Mouse (Mus musculus) forebrain, embryonic 10.5 days (tissue): ENCODE results near the gene Slc22a20. TPM values are rescaled to one million over a fixed set of nuclear protein-coding genes. Genes with fewer than 3 reads are reported as not detected.
A peak's percentile ranks its signal among the peaks of the same experiment; 100 is the strongest.

Source experiments
- DNase-seq: peaks from one replicate; pipeline ENCODE4 v3.0.0-alpha.2; 2017; ENCODE audit warnings: low spot score; ENCODE audit errors: extremely low spot score
- H3K27ac ChIP-seq: fragments of 300-500 bp; sonication (generic); 2 replicates; pipeline ENCODE4 v1.5.1; 2016; ENCODE audit warnings: mild to moderate bottlenecking
- H3K27me3 ChIP-seq: fragments of 300-500 bp; sonication (generic); 2 replicates; pipeline ENCODE4 v1.6.1; 2016; ENCODE audit warnings: mild to moderate bottlenecking; ENCODE audit not compliant: poor library complexity, severe bottlenecking
- H3K36me3 ChIP-seq: fragments of 300-500 bp; sonication (generic); replicated peaks from 2 replicates; pipeline ENCODE4 v1.6.1; 2016; ENCODE audit warnings: mild to moderate bottlenecking, moderate library complexity
- H3K4me1 ChIP-seq: fragments of 300-500 bp; sonication (generic); 2 replicates; pipeline ENCODE4 v1.6.1; 2016
- H3K4me3 ChIP-seq: fragments of 300-500 bp; sonication (generic); 2 replicates; pipeline ENCODE4 v1.5.1; 2016; ENCODE audit warnings: mild to moderate bottlenecking, moderate library complexity
- H3K9me3 ChIP-seq: fragments of 300-500 bp; sonication (generic); 2 replicates; pipeline ENCODE4 v1.6.1; 2016; ENCODE audit warnings: mild to moderate bottlenecking, moderate library complexity
- WGBS: fragments of 180-500 bp; shearing (Covaris S2); methylation state at CpG from one replicate; pipeline ENCODE4 v1.1.7; 2016; 5-methylcytosine and 5-hydroxymethylcytosine counted together
- polyA plus RNA-seq: library from polyadenylated mRNA; unstranded; fragments of >200 nt; fragmentation: Nextera tagmentation; extraction: Ambion mirVana; gene quantifications from 2 replicates; pipeline ENCODE4 v1.2.1, GENCODE M21; 2016

Slc22a20 gene
- polyA plus RNA-seq, 1 experiment from 2014 or later: not detected

DNA sequence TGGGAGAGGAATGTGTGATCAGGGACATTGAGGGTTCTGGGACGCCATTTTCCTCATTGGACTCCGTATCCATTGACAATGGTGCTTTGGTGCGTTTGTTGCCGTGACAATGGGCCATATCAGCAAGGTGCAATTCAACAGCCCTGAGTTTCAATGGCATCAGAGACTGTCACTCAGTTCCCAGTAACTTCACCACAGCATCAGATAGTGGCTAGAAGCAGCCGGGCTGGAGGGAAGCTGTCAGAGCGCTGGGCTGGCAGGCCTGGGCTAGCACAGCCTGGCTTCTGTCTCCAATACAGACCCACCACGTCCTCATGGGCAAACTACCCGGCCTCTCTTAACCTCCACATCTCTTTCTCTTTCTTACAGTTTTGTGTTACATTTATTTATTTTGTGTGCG is 5.5 kb downstream of the Slc22a20 start:
- H3K27me3 ChIP-seq: no peaks in the 10 kb centered on the region
- no peaks in the 10 kb centered on the region for H3K4me1 ChIP-seq
- no peak overlapping the region for H3K4me3 ChIP-seq
- no peaks in the 10 kb centered on the region for H3K36me3 ChIP-seq
- H3K9me3 ChIP-seq: no peaks in the 10 kb centered on the region
- no peak for DNase-seq
- H3K27ac ChIP-seq: no peak overlapping the region
- 87% methylated on average over 9 of the region's 9 CpGs for WGBS

DNA sequence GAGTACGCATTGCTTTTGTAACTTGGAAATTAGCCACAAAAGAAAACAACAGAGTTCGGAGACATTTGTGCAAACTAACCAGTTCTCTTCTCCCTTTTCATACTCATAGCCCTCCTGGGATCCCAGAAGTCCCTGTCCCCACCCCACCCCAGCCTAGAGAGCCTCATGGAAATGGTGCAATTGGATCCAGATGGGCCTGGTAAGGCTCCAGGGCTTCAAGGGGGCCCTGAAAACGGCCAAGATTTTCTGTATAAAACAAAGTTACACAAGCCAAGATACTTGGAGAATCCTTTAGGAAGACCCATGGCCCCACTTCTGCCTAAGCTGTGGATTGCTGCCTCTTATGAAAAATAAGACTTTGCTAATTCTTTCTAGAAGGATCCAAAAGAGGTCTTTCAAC is 8.2 kb downstream of the Slc22a20 start:
- H3K27me3 ChIP-seq: no peaks in the 10 kb centered on the region
- no peaks in the 10 kb centered on the region for H3K9me3 ChIP-seq
- 78% methylated on average over 3 of the region's 3 CpGs for WGBS
- no peaks in the 10 kb centered on the region for H3K4me1 ChIP-seq
- no peaks in the 10 kb centered on the region for H3K36me3 ChIP-seq
- H3K4me3 ChIP-seq: no peak overlapping the region
- DNase-seq: no peak
- peak overlapping the region; percentile 16; the same call in 1 of the 2 replicates for H3K27ac ChIP-seq

DNA sequence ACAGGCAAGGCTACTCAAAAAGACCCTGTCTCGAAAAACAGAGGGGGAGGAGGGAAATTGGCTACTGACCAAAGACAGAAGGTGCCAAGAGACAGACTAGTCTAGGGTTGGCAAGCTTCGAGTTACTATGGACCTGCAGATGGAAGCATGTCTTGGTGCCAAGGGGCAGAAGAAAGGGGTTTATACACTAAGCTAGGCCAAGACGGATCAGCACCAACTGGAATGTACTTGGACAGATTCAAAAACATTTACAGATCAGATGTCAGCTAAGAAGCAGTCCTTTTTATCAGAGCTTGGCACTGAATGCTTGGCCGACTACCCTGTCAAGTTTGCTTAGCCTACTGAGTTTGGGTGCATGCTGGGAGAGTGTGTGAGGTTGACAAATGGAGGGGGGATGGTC is 10.3 kb downstream of the Slc22a20 start:
- H3K4me3 ChIP-seq: no peak overlapping the region
- no peak overlapping the region for H3K27ac ChIP-seq
- no peaks in the 10 kb centered on the region for H3K4me1 ChIP-seq
- H3K9me3 ChIP-seq: no peaks in the 10 kb centered on the region
- WGBS: 86% methylated on average over 4 of the region's 4 CpGs
- DNase-seq: no peak
- no peaks in the 10 kb centered on the region for H3K27me3 ChIP-seq
- no peaks in the 10 kb centered on the region for H3K36me3 ChIP-seq

DNA sequence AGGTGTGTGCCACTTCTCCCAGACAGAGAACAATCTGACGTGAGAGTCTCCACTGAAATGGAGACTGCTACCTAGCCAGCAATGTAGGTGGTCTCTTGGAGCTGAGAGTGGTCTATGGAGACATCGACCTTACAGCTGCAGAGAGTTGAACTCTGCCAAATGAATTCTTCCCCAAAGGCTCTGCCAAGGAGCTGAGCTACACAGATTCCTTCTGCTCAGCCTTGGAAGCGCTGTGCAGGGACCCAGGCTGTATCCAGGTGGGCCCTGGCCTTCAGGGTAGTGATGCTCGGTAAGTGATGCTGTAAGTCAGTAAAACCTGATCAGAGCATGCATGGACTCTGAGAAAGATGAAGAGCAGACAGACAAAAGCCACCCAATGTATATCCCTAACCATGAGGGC is 10.8 kb downstream of the Slc22a20 start:
- DNase-seq: no peak
- H3K27ac ChIP-seq: no peak overlapping the region
- WGBS: 80% methylated on average over 4 of the region's 4 CpGs
- no peaks in the 10 kb centered on the region for H3K36me3 ChIP-seq
- no peaks in the 10 kb centered on the region for H3K9me3 ChIP-seq
- no peak overlapping the region for H3K4me3 ChIP-seq
- H3K27me3 ChIP-seq: no peaks in the 10 kb centered on the region
- H3K4me1 ChIP-seq: no peaks in the 10 kb centered on the region

DNA sequence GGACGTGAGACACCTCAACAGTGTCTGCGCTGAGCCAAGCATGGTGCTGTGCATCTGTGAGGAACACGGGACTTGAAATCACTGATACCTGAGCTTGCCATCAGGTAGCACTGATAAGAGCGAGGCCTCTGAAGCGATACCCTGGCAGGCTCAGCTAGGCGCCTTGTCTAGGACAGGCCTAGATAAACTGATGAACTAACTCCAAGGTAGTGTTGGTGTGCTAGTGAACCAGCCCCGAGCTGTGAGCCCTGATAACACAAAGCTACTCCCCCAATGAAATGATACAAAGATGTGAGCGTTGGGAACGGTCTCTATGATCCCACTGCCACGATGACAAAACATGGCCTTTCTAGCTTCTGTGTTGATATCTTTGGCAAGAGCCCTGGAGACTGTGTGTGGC is 18.3 kb downstream of the Slc22a20 start:
- Histone ChIP-seq H3K4me3 (no peak overlapping the region), H3K4me1 (peaks cover 22% of the 10 kb centered on the region), H3K27me3 (no peaks in the 10 kb centered on the region), H3K27ac (no peak overlapping the region), H3K9me3 (no peaks in the 10 kb centered on the region), H3K36me3 (no peaks in the 10 kb centered on the region)
- DNase-seq: no peak
- WGBS: 91% methylated on average over 10 of the region's 10 CpGs

DNA sequence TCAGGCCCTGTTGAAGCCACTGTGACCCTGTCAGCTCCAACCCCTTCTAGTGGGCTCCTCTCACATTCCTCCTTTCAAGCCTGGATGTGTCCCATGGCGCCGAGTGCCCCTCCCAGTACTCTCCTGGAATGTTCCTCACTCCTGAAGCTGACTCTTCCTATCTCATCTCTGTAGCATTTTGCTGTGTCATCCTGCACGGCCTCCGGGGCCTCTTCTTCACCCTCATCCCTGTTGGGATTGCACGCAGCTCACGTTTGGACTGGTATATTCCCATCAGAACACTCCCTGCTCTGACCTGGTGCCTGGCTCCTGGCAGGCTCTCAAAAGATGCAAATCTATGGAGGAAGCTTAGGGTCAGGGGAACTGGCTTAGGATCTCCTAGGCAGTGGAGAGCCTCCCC is 19.2 kb downstream of the Slc22a20 start:
- Histone ChIP-seq H3K27ac (no peak overlapping the region), H3K4me3 (no peak overlapping the region), H3K36me3 (peaks cover 5% of the 10 kb centered on the region; the same call in 1 of the 2 replicates), H3K4me1 (peaks cover 29% of the 10 kb centered on the region), H3K27me3 (no peaks in the 10 kb centered on the region), H3K9me3 (no peaks in the 10 kb centered on the region)
- DNase-seq: no peak
- WGBS: 73% methylated on average over 6 of the region's 6 CpGs

DNA sequence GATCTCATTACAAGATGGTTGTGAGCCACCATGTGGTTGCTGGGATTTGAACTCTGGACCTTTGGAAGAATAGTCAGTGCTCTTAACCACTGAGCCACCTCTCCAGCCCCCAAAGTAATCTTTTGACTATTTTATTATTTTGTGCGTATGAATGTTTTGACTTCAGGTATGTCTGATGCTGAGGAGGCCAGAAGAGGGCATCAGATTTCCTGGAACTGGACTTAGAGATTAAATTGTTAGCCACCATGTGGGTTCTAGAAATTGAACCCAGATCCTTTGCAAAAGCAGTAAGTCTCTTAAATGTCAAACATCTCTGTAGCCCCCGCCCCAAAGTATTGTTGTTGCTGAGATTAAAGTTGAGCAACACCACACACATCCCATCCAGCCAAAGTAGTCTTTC is 20.0 kb downstream of the Slc22a20 start:
- H3K9me3 ChIP-seq: no peaks in the 10 kb centered on the region
- H3K4me3 ChIP-seq: no peak overlapping the region
- WGBS: 88% methylated on average over 2 of the region's 2 CpGs
- peaks cover 14% of the 10 kb centered on the region for H3K36me3 ChIP-seq
- no peaks in the 10 kb centered on the region for H3K27me3 ChIP-seq
- peaks cover 37% of the 10 kb centered on the region for H3K4me1 ChIP-seq
- DNase-seq: no peak
- no peak overlapping the region for H3K27ac ChIP-seq

DNA sequence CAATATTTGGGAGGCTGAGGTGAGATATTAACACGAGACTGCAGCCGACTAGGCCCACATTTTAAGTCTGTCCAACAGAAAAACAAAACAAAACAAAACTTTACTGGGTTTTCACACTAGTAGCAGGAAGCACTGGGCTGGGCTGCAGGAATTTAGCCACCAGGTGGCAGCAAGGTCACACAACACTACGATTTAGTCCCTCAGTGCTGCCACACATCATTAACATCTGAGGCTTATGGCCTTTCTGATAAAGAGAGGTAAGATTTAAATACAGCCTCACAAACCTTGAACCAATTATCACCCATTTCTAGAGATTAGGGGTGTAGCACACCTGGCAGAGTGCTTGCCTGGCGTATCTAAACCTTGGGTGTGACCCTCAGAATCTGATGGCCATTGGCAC is 20.7 kb downstream of the Slc22a20 start:
- H3K9me3 ChIP-seq: no peaks in the 10 kb centered on the region
- 0 out of 2 replicates have a peak overlapping the region, but pooled peaks have one; percentile 92 for H3K27ac ChIP-seq
- peak overlapping the region; percentile 82; the same call in 1 of the 2 replicates for H3K4me3 ChIP-seq
- WGBS: 13% methylated on average over 4 of the region's 4 CpGs
- no peaks in the 10 kb centered on the region for H3K27me3 ChIP-seq
- peaks cover 20% of the 10 kb centered on the region for H3K36me3 ChIP-seq
- H3K4me1 ChIP-seq: peaks cover 37% of the 10 kb centered on the region
- peak; percentile 74 for DNase-seq

DNA sequence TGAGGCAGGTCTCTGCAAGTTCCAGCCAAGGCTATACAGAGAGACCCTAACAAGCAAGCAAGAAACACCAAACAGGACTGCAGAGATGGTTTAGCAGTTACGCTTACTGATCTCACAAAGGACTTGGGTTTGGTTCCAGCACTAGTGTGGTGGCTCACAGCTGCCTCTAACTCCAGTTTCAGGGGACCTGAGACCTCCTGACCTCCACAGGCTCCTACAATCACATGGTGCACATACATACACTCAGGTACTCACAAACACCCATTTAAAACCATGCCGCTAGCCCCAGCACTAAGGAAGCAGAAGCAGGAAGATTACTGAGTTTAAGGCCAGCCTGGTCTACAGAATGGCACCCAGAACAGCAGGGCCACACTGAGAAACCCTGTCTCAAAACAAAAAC is 21.1 kb downstream of the Slc22a20 start:
- WGBS: 79% methylated on average over 2 of the region's 2 CpGs
- Histone ChIP-seq H3K27ac (peak overlapping the region; percentile 92; the same call in 1 of the 2 replicates), H3K9me3 (no peaks in the 10 kb centered on the region), H3K4me1 (peaks cover 37% of the 10 kb centered on the region), H3K27me3 (no peaks in the 10 kb centered on the region), H3K36me3 (peaks cover 25% of the 10 kb centered on the region), H3K4me3 (peak overlapping the region; percentile 82)
- no peak for DNase-seq

DNA sequence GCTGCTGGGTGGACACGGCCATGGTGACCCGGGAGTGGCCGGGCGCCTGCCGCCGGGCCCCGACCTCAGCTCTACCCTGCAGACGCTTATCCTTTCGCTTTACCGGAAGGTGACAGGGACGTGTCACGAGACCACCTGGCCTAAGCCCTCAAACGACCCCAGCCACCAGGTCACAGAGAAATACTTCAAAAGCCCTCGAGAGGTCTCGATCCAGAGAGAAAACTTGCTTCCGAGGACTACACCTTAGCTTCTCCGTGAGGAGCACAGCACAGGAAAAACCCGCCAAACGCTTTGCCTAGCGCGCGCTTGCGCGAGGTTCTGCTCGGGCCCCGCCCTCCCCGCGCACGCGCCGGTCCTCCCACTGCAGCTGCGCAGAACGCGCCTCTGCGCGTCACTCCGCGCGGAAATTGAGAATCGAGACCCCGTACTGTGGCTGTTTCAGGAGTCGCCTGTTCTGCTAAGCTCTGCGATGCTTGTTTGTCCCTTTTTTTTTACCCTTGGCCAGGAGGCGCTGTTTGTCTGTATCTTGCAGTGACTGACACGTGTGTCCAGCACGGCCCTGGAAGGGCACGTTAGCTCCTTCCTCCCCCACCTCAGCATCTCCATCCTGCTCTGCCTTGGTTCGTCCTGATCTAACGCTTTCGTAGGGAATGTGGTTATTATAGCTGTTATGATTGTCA is 21.9 kb downstream of the Slc22a20 start, which contains the start of gene Pola2:
TSS of gene Pola2 (minus strand) at position 320 of the 680 bp plus-strand sequence.
- peaks cover 33% of the 10 kb centered on the region for H3K36me3 ChIP-seq
- H3K4me3 ChIP-seq: peak within 1 kb of the TSS; percentile 82
- H3K4me1 ChIP-seq: peaks cover 37% of the 10 kb centered on the region
- no peaks in the 10 kb centered on the region for H3K27me3 ChIP-seq
- peak within 1 kb of the TSS; percentile 92 for H3K27ac ChIP-seq
- no peaks in the 10 kb centered on the region for H3K9me3 ChIP-seq
- DNase-seq: peak; percentile 88
- WGBS: under 1% methylated on average over 50 of the region's 50 CpGs

DNA sequence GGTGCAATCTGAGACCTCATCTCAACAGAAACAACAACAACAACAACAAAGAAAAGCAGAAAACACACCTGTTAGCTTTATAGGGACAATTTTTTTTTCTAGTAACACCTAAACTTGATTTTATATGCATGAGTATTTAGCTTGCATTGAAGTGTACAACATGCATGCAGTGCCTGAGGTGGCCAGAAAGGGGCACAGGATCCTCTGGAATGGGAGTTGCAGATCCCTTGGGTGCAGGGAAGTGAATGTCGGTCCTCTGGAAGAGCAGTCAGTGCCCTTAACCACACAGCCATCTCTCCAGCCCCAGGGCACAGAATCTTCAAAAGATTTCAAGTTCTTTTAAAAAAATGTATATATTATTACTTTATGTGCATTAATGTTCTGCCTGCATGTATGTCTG is 23.3 kb downstream of the Slc22a20 start:
- Histone ChIP-seq H3K27ac (no peak overlapping the region), H3K9me3 (no peaks in the 10 kb centered on the region), H3K27me3 (no peaks in the 10 kb centered on the region), H3K36me3 (peaks cover 46% of the 10 kb centered on the region), H3K4me1 (peaks cover 37% of the 10 kb centered on the region), H3K4me3 (peak overlapping the region; percentile 82)
- 41% methylated on average over 1 of the region's 1 CpGs for WGBS
- no peak for DNase-seq

DNA sequence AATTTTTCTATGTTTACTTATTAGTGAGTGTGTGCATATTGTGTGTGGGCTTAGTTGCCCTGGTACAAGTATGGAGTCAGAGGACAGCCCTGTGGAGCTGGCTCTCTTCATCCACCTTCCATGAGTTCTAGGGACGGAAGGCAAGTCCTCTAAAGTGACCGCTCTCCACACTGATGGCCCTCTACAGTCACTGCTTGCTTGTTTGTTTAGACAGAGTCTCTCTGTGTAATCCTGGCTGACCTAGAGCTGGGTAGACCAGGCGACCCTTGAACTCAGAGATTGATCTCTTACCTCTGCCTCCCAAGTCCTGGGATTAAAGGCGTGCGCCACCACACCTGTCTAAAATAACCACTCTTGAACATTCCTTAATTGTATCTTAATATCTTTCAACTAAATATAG is 28.6 kb downstream of the Slc22a20 start:
- no peak for DNase-seq

DNA sequence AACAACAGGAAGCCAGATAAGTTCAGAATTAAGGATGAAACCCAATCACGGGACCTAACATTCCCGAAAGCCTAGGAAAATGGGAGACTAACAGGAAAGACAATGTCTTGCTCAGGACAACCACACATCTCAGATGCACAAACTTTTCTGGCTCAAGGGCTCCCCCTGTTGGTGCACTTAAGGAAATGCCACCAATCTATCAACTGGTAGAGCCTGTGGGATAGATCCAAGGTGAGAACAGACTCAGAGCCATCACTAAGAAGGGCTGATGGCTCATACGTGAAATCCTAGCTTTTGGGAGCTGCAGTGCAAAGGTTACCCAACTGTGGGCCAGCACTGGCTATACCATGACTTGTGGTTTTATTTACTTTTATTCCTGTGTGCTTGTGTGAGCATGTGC is 29.3 kb downstream of the Slc22a20 start:
- peaks cover 99% of the 10 kb centered on the region for H3K36me3 ChIP-seq
- H3K9me3 ChIP-seq: no peaks in the 10 kb centered on the region
- H3K27me3 ChIP-seq: no peaks in the 10 kb centered on the region
- DNase-seq: peak; percentile 68
- H3K4me3 ChIP-seq: no peak overlapping the region
- WGBS: 33% methylated on average over 3 of the region's 3 CpGs
- H3K4me1 ChIP-seq: peaks cover 11% of the 10 kb centered on the region
- H3K27ac ChIP-seq: no peak overlapping the region

More for the DNA sequence above, 28.6 kb downstream of the Slc22a20 start:
- no peak overlapping the region for H3K4me3 ChIP-seq
- no peaks in the 10 kb centered on the region for H3K9me3 ChIP-seq
- no peak overlapping the region for H3K27ac ChIP-seq
- peaks cover 16% of the 10 kb centered on the region for H3K4me1 ChIP-seq
- 93% methylated on average over 5 of the region's 5 CpGs for WGBS
- no peaks in the 10 kb centered on the region for H3K27me3 ChIP-seq
- H3K36me3 ChIP-seq: peaks cover 97% of the 10 kb centered on the region
